Mouse (Mus musculus) megakaryocyte, embryonic 14.5 days (primary cell): ENCODE measurements around the gene Klhl13.

ENCODE experiments used
- FLI1 ChIP-seq: IDR thresholded peaks from 2 replicates; pipeline ENCODE4 v1.6.1; 2012; ENCODE audit warnings: low read length, inconsistent platforms, mixed read lengths
- GATA1 ChIP-seq: IDR thresholded peaks from 3 replicates; pipeline ENCODE4 v1.6.1; 2012; ENCODE audit warnings: mixed read lengths, low read length, inconsistent platforms, borderline replicate concordance

DNA sequence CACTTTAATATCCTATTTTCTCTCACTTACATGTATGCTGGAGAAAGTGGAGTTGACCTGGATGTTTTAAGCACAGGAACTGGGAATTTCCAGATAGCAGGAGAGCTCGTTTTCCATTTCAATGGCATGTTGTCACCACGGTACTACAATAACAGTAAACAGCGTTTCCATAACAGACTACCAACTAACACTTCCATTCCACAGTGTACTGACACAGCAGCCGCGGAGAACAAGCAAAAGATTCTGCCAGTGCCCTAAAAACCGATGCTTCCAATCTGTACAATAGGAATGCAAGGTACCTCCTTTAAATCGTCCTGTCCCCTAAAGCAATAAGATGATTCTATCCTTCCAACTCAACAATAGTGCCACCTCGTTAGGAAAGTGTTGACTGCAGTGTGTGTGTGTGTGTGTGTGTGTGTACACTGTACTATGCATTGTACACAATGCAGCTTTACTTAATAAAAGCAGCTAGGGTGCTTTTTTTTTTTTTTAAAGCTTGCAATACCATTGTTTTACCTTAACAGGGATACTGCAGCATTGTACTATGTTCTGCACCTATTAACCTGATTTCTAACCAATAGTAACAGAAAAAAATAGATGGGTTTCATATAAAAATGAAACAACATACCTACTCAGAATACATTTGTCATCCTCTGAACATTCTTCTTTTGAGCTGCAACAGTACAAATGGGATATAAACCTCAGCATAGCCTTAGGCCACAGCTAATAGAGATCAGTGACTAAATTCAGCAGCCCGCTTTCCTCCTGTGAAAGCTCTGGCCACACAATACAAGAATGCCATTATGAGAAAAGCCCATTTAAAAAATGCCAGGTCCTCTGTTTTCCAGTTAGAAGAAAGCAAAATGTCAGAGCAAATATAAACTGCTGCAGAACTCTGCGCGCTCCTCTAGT is 80.1 kb downstream of the Klhl13 start:
- no peak for TF ChIP-seq GATA1
- no peak for TF ChIP-seq FLI1
